Comparison of ENCODE assay signal across 10 mouse cellular contexts in genomic region chr12:16958851-16959250, GRCm38 (mm10). TPM values are rescaled to one million over a fixed set of nuclear protein-coding genes. Genes with fewer than 3 reads are reported as not detected.
DNase-seq lines count a peak whose midpoint lies in the region; ATAC-seq lines count a peak whose summit lies in the region.
"Had no signal": no experiment of that assay in that cellular context is flagged by ENCODE, and none has a peak within 500 bp of the region (broad histone marks: within the 10 kb centered on the region; RNA-seq: fewer than 3 reads in every experiment).

No protein-coding gene starts in this region.

- ATAC-seq in hindbrain, embryonic 16.5 days, result no peak

- H3K4me2 ChIP-seq in hindbrain, embryonic 16.5 days (ENCODE audit: low read length), result no peak overlapping the region
- H3K4me2 ChIP-seq: heart, embryonic 15.5 days had no signal

- no peak overlapping the region for H3K4me3 ChIP-seq in hindbrain, embryonic 16.5 days (ENCODE audit: low read length)
- H3K4me3 ChIP-seq: heart, embryonic 15.5 days had no signal

- H3K27ac ChIP-seq in hindbrain, embryonic 16.5 days (ENCODE audit: low read depth, low read length), result no peak overlapping the region
- H3K27ac ChIP-seq: heart, embryonic 15.5 days; macrophage had no signal

- H3K27me3 ChIP-seq in hindbrain, embryonic 16.5 days (replicated peaks; ENCODE audit: control insufficient read depth, insufficient read depth, low read length), result no peaks in the 10 kb centered on the region
- H3K27me3 ChIP-seq: heart, embryonic 15.5 days had no signal

- intact Hi-C loops in gastrocnemius, postnatal 14 days (cut with DNase I; ENCODE audit: low total_unique reads), result loop anchor here (10.0 kb wide), 1 partner anchor 144 kb away; the partner anchor contains the start of gene E2f6
- intact Hi-C loops in gastrocnemius, postnatal 36 days (cut with DNase I), result no loop called here

- no peaks in the 10 kb centered on the region for H3K4me1 ChIP-seq in hindbrain, embryonic 16.5 days (ENCODE audit: control insufficient read depth, insufficient read depth, low read depth, low read length)
- H3K4me1 ChIP-seq: heart, embryonic 15.5 days had no signal

- 57% methylated on average over 1 of the region's 1 CpGs for WGBS in hindbrain, embryonic 16.5 days

- H3K9ac ChIP-seq in hindbrain, embryonic 16.5 days (ENCODE audit: low read depth, low read length), result no peak overlapping the region
- H3K9ac ChIP-seq: heart, embryonic 15.5 days had no signal

- no peaks in the 10 kb centered on the region for H3K9me3 ChIP-seq in hindbrain, embryonic 16.5 days (ENCODE audit: control insufficient read depth, low read length)
- H3K9me3 ChIP-seq: heart, embryonic 15.5 days had no signal

- DNase-seq in gastrocnemius, postnatal 14 days, result peak; percentile 8
- DNase-seq in gastrocnemius, postnatal 36 days, result no peak
- peak; percentile 72 for DNase-seq in 3T3-L1 (ENCODE audit: low read depth, low spot score)
- DNase-seq in T-cell, adult 2 months (ENCODE audit: low spot score), result peak; percentile 5
- DNase-seq in forelimb bud, embryonic 11.5 days (ENCODE audit: low read depth, low spot score), result peak; percentile 20
- DNase-seq in layer of hippocampus, adult 18-20 months (ENCODE audit: low spot score in 2 of 2), result no peak
- no peak for DNase-seq in left cerebral cortex, adult 9 months (ENCODE audit: low spot score in 2 of 2)

- H3K36me3 ChIP-seq in hindbrain, embryonic 16.5 days (ENCODE audit: control insufficient read depth, insufficient read depth, low read length), result peaks cover 28% of the 10 kb centered on the region

RNA-seq across cellular contexts. Expression of gene Pqlc3, which starts 41.4 kb away (rescaled TPM):
- 1 to 10 TPM; 1.8 TPM for total RNA-seq in gastrocnemius, postnatal 14 days (2021)
- 1 to 10 TPM; 1.4 to 1.7 TPM for total RNA-seq in gastrocnemius, postnatal 36 days (2021)
- total RNA-seq in layer of hippocampus, adult 18-20 months (2021), result 1 to 10 TPM in 1 of 2 experiments, under 1 TPM in 1; 0.89 to 1.3 TPM
- 1.7 and 2.1 TPM in 2 replicates for polyA plus RNA-seq in hindbrain, embryonic 16.5 days (2015; fragmentation: Nextera tagmentation; extraction: Ambion mirVana)

RNA-seq across cellular contexts. Expression of gene 2410004P03Rik, which starts 52.7 kb away (rescaled TPM):
- total RNA-seq in gastrocnemius, postnatal 14 days (2021), result not detected
- total RNA-seq in gastrocnemius, postnatal 36 days (2021), result not detected
- 1 to 10 TPM in 1 of 2 experiments, under 1 TPM in 1; 0.99 to 1.8 TPM for total RNA-seq in layer of hippocampus, adult 18-20 months (2021)
- polyA plus RNA-seq in hindbrain, embryonic 16.5 days (2015; fragmentation: Nextera tagmentation; extraction: Ambion mirVana), result 8.2 and 9.1 TPM in 2 replicates

Comparison
In these comparisons a context has a peak if more than half of its experiments do, and no peak if none do; other contexts are left out.
1. DNase-seq: peak in gastrocnemius, postnatal 14 days (single experiment), 3T3-L1 (single experiment), T-cell, adult 2 months (single experiment) and forelimb bud, embryonic 11.5 days (single experiment); none in gastrocnemius, postnatal 36 days (0 of 2), layer of hippocampus, adult 18-20 months (0 of 2) and left cerebral cortex, adult 9 months (0 of 2).